Mouse (Mus musculus) testis, adult 2 months (tissue): ENCODE results near the gene Car12. TPM values are rescaled to one million over a fixed set of nuclear protein-coding genes. Genes with fewer than 3 reads are reported as not detected.
A peak's percentile ranks its signal among the peaks of the same experiment; 100 is the strongest.

Experiments used
- H3K27ac ChIP-seq: fragments of 200-500 bp; 2 replicates; pipeline ENCODE4 v1.5.1; 2012; ENCODE audit warnings: low read depth, low read length; ENCODE audit not compliant: control insufficient read depth, insufficient read depth
- H3K27me3 ChIP-seq: fragments of 200-500 bp; 2 replicates; pipeline ENCODE4 v1.6.1; 2012; ENCODE audit warnings: mild to moderate bottlenecking, low read length, moderate library complexity; ENCODE audit not compliant: control insufficient read depth, insufficient read depth
- H3K36me3 ChIP-seq: fragments of 200-500 bp; 2 replicates; pipeline ENCODE4 v1.6.1; 2012; ENCODE audit warnings: mild to moderate bottlenecking, low read length; ENCODE audit not compliant: control insufficient read depth, insufficient read depth
- H3K4me1 ChIP-seq: fragments of 200-500 bp; 2 replicates; pipeline ENCODE4 v1.6.1; 2012; ENCODE audit warnings: low read length; ENCODE audit not compliant: control insufficient read depth, insufficient read depth
- H3K4me3 ChIP-seq: fragments of 200-500 bp; 2 replicates; pipeline ENCODE4 v1.5.1; 2012; ENCODE audit warnings: low read depth, mild to moderate bottlenecking, low read length, moderate library complexity, mixed read lengths; ENCODE audit not compliant: control insufficient read depth
- CTCF ChIP-seq: fragments of 200-500 bp; IDR thresholded peaks from 2 replicates; pipeline ENCODE4 v1.5.1; 2012; ENCODE audit warnings: low read depth, mild to moderate bottlenecking, inconsistent platforms, low read length, moderate library complexity; ENCODE audit not compliant: control insufficient read depth, insufficient read depth, insufficient replicate concordance
- POLR2A ChIP-seq: fragments of 200-500 bp; IDR thresholded peaks from 2 replicates; pipeline ENCODE4 v1.6.1; 2012; ENCODE audit warnings: low read depth, mild to moderate bottlenecking, inconsistent platforms, low read length, moderate library complexity; ENCODE audit not compliant: control insufficient read depth
- polyA plus RNA-seq: library from polyadenylated mRNA; depleted of rRNA; stranded (reverse); fragments of >200 nt; gene quantifications from 2 replicates; pipeline ENCODE4 v1.2.3, GENCODE M21; 2012

Gene Car12
- polyA plus RNA-seq, 1 experiment: 1.5 TPM

- Histone ChIP-seq H3K27ac (no peak overlapping the region), H3K36me3 (no peaks in the 10 kb centered on the region), H3K4me1 (no peaks in the 10 kb centered on the region), H3K27me3 (no peaks in the 10 kb centered on the region), H3K4me3 (no peak overlapping the region)
- TF ChIP-seq POLR2A (no peak), CTCF (no peak)
Measured at GRCm38 (mm10) chr9:66673771-66674170, 39.7 kb upstream of the Car12 start.

GRCm38 (mm10) chr9:66675566-66675965 lies 37.9 kb upstream of the Car12 start:
- Histone ChIP-seq H3K27ac (no peak overlapping the region), H3K4me1 (no peaks in the 10 kb centered on the region), H3K36me3 (no peaks in the 10 kb centered on the region), H3K4me3 (no peak overlapping the region), H3K27me3 (no peaks in the 10 kb centered on the region)
- TF ChIP-seq POLR2A (no peak), CTCF (no peak)

- Histone ChIP-seq H3K27me3 (no peaks in the 10 kb centered on the region), H3K4me3 (no peak overlapping the region), H3K27ac (no peak overlapping the region), H3K36me3 (no peaks in the 10 kb centered on the region), H3K4me1 (no peaks in the 10 kb centered on the region)
- no peak for TF ChIP-seq POLR2A
- TF ChIP-seq CTCF: no peak
Measured at GRCm38 (mm10) chr9:66680102-66680501, 33.4 kb upstream of the Car12 start.

- no peak overlapping the region for H3K27ac ChIP-seq
- no peak for TF ChIP-seq CTCF
- TF ChIP-seq POLR2A: no peak
- no peaks in the 10 kb centered on the region for H3K4me1 ChIP-seq
- H3K36me3 ChIP-seq: no peaks in the 10 kb centered on the region
- H3K27me3 ChIP-seq: no peaks in the 10 kb centered on the region
- no peak overlapping the region for H3K4me3 ChIP-seq
Measured at GRCm38 (mm10) chr9:66682822-66683221, 30.7 kb upstream of the Car12 start.

GRCm38 (mm10) chr9:66685730-66686129 lies 27.8 kb upstream of the Car12 start:
- H3K27me3 ChIP-seq: no peaks in the 10 kb centered on the region
- no peaks in the 10 kb centered on the region for H3K4me1 ChIP-seq
- H3K27ac ChIP-seq: no peak overlapping the region
- TF ChIP-seq CTCF (no peak), POLR2A (no peak)
- no peaks in the 10 kb centered on the region for H3K36me3 ChIP-seq
- no peak overlapping the region for H3K4me3 ChIP-seq

GRCm38 (mm10) chr9:66687713-66688112 lies 25.8 kb upstream of the Car12 start:
- Histone ChIP-seq H3K4me3 (no peak overlapping the region), H3K36me3 (no peaks in the 10 kb centered on the region), H3K27ac (no peak overlapping the region), H3K4me1 (peaks cover 6% of the 10 kb centered on the region), H3K27me3 (no peaks in the 10 kb centered on the region)
- no peak for TF ChIP-seq CTCF
- TF ChIP-seq POLR2A: no peak

- TF ChIP-seq CTCF (no peak), POLR2A (no peak)
- Histone ChIP-seq H3K36me3 (no peaks in the 10 kb centered on the region), H3K4me3 (peak overlapping the region; percentile 39)
Measured at GRCm38 (mm10) chr9:66691683-66692305, 21.7 kb upstream of the Car12 start.

More at GRCm38 (mm10) chr9:66691683-66692305, 21.7 kb upstream of the Car12 start:
- Histone ChIP-seq H3K4me1 (peaks cover 6% of the 10 kb centered on the region), H3K27me3 (no peaks in the 10 kb centered on the region), H3K27ac (no peak overlapping the region)
